Mouse (Mus musculus) embryo, embryonic 11.5 days (tissue): ENCODE results near the gene Hcfc2.

ENCODE experiments used
- DNase-seq: peaks from one replicate; pipeline ENCODE4 v3.0.0-alpha.2; 2012; ENCODE audit warnings: low read depth, low spot score

Hcfc2 gene

DNA sequence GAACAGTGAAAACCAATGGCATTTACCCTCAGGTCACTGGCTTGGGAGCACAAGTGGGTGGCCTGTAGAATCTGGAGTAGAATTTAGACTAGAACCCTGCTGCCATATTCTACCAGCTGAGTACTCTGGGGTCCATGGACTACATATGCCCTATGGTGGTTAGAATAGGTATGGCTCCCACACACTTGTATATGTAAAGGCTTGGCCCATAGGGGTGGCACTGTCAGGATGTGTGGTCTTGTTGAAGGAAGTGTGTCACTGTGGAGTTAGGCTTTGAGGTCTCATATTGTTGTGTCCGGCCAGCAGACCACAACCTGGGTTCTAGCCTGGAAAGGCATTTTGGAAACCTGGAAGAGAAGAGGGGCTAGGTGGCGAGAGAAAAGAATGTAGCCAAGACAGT, 74.8 kb downstream of the Hcfc2 start:
- no peak for DNase-seq

DNA sequence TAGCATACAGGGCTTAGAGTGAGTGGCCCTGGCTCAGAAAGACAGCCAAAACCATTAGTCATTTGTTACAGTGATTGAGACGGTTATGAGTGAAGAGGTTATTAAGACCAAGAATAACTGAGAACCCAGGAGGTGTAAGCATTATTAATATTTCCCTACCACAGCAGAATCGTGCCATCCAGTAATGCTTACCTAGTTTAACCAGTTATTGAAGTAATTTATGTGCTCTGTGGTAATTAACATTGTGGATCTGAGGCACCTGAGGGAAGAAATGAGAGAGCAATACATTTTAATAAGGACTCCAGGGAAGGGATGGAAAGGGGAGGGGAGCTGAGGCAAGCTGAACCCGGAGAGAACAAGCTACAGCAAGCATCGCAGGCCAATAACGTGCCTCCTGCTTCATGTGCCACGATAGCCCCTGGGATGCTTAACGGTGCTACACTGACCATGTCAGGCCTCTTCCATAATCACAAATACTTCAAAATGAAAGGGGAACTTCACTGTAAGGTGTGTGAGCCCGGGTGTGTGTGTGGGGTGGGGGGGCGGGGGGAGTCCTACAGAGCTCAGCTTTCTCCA, 75.7 kb downstream of the Hcfc2 start:
- no peak for DNase-seq

DNA sequence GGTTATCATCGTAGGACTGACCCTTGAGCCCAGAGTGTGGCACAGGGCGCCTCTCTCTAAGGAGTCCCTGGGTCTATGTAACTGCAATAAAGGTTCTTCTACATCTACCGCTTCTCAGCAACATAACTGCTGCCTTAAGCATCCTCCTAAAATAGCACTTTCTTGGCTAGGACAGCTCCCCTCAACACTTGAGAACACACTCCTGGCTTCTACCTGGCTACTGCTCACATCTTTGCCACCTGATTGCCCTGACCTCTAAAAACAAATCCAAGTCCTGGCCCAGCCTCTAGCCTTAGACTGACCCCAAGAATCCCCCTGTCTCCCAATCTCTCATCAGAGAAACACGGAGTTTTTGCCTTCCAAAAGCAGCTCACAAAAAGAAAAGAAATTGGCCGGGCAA, 78.9 kb downstream of the Hcfc2 start:
- DNase-seq: no peak

DNA sequence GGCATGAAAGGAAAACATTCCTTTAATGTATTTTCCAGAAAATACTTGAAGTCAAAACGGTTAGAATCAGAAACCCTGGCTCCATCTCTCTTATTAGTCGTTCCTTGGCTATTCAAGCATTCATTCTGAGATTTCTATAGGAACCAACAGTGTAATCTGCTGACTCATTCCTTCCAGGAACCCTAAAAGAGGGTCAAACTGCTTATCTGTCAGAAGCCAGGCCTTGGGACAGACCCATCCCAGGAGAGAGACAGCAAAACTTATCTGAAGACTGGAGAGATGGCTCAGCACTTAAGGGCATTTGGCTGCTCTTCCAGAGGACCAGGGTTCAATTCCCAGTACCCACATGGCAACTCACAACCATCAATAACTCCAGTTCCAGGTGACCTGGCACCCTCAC, 81.1 kb downstream of the Hcfc2 start:
- DNase-seq: no peak

DNA sequence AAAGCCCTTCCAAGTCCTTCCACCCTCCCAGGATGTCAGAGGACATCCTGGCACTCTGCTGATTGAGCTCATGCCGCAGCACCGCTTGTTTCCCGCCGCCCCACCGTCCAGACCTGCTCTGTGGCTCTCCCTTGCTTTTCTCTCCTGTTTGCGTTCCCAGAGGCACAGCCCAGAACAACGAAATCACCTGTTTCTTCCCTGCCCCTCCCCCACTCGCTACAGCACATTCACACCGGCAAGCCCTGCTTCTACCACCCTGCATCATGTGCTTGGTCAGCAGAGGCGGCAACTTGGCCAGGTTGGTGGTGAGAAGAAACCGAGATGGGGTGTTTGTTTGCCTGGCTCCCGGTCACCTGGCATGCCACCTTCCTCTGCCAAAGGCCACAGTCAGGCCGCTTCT, 81.9 kb downstream of the Hcfc2 start:
- DNase-seq: no peak

DNA sequence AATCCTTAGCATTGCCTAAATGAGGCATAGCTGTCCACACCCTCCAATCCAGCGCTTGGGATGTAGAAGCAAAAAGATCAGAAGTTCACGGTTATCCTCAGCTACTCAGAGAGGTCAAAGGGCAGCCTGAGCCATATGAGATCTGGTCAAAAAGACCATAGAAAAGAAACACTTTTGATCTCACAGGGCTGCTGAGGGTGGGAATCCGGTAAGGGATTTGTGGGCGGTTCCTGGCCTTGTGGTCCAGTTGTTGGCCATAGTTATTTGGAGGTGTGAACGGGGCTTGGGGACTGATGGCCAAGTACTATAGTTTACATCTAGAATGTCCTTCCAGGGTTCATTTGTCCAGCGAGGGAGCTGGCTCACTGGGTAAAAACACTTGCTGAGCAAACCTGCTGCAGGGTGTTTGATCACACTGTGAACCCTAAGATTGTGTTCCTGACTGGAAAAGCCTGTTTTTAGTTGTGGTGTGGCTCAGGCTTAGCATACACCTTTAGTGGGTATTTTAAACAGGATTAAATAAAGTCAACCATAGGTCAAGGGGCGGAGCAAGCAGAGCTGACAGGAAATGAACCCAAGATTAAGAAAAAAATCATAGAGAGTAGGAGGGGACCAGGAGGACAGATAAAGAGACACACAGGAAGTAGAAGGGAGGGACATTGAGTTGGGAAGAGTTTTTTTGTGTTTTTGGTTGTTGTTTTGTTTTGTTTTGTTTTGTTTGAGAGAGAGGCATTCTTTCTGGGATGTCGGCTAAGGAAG, 83.0 kb downstream of the Hcfc2 start:
- no peak for DNase-seq

DNA sequence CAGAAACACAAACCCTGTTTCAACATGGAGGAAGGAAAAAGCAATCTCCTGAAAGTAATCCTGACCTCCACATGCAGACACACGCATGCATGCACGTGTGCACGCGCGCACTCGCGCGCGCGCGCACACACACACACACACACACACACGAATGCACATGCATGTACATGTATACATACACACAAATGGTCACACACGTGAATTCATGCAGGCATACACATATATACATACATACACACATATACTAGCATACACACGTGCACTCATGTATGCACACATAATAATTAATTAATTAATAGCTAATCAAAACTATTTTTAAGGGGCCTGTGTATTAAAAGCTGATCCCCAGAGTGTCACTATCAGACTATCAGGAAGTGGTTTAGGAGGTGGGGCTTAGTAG, 83.9 kb downstream of the Hcfc2 start:
- DNase-seq: no peak

DNA sequence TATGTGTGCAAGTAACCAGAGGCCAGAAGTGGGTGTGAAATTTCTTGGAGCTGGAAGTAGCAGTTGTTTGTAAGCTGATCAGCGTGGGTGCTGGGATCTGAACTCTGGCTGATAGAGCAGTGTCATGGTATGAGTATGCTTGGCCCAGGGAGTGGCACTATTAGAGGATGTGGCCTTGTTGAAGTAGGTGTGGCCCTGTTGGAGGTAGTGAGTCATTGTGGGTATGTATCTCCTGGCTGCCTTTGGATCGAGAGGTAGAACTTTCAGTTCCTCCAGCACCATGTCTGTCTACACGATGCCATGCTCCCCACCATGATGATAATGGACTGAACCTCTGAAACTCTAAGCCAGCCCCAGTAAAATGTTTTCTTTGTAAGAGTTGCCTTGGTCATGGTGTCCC, 84.4 kb downstream of the Hcfc2 start:
- DNase-seq: no peak

DNA sequence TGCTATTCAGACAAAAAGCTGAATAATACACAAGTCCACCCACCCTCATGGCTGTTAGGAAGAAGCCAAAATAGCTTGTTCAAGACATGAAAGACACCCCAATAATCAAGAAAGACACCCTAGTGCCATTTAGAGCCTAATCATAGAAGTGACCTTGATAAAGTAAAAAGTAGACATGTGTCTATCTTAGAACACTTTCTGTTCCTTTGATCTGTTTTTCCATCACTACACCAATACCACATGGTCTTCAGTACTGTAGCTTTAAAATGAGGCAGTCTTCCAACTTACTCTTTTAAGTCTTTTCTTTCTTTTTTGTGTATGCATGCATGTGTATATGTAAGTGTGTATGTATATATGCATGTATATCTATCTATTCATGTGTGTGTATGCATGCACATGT, 84.9 kb downstream of the Hcfc2 start:
- DNase-seq: no peak

DNA sequence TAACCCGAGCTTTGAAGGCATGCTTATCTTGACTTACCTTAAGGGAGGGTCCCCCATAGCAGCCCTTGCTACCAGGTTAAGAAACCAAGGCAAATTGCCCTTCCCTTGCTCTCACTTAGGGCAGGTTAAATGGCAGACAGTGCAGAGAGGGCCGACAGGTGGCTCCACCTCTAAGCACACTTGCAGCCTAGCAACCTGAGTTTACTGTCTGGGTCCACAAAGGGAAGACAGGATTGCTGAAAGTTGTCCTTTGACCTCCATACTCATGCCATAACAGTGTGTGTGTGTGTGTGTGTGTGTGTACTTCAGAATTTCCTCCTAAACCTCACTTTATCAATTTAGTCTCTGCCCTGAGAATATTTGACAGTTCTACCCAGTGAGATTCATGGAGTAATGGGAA, 86.5 kb downstream of the Hcfc2 start:
- DNase-seq: no peak

DNA sequence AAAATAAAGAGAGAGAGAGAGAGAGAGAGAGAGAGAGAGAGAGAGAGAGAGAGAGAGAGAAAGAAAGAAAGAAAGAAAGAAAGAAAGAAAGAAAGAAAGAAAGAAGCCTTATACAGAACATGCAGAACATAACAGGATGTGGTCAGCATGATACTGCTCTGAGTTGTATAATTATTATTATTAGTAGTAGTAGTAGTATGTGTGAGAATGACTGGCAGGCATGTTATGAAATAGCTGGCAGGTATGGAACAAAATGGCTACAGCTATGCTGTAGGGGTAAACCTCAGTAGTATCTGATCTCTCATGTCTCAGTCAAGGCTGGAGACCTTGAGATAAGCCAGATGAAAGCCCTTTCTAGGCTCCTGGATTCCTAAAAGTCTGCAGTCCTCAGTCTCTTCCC, 93.2 kb downstream of the Hcfc2 start:
- DNase-seq: no peak

DNA sequence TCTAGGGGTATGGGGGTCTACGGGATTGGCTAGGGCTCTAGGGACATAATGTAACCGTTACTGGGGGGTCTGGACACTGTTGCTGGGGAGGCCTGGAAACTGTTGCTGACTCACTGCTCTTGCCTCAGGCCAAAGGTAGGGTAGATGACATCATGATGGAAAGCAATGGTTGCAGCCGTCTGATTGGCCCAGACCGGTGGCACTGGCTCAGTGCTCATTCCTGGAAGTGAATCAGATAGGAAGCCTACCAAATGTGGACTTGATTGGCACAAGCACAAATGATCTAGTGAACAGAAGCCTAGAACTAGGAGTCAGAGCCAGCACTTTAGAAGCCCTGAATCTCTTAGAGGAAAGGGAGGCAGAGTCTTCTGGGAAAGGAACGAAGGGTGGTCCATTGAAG, 94.5 kb downstream of the Hcfc2 start:
- no peak for DNase-seq

DNA sequence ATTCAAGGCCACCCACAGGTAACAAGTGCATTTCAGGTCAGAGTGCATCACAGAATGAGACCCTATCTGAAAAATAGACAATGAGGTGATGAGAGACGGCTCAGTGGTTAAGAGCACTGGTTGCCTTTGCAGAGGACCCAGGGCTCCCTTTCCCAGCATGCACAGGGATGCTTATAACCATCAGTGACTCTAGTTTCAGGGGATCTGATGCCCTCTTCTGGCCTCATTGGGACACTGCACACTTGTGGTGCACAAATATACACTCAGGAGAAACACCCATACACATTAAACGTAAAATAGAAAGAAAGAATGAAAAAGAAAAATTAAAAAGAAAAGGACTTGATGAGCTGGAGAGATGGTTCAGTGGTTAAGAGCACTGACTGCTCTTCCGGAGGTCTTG, 95.8 kb downstream of the Hcfc2 start:
- no peak for DNase-seq
